Comparison of ENCODE assay signal across 35 mouse cellular contexts in genomic region chr2:84935065-84935464, GRCm38 (mm10). TPM values are rescaled to one million over a fixed set of nuclear protein-coding genes. Genes with fewer than 3 reads are reported as not detected.
DNase-seq lines count a peak whose midpoint lies in the region; ATAC-seq and TF ChIP-seq lines count a peak whose summit lies in the region.
"Had no signal": no experiment of that assay in that cellular context is flagged by ENCODE, and none has a peak within 500 bp of the region (broad histone marks: within the 10 kb centered on the region; RNA-seq: fewer than 3 reads in every experiment).

No protein-coding gene starts in this region.

- peak overlapping the region; percentile 47; the same call in 1 of the 2 replicates for H3K27ac ChIP-seq in heart, adult 2 months
- no peak overlapping the region for H3K27ac ChIP-seq in heart, embryonic 10.5 days
- peak overlapping the region; percentile 75 for H3K27ac ChIP-seq in liver, embryonic 13.5 days
- H3K27ac ChIP-seq in liver, postnatal 0 days (ENCODE audit: low read depth), result no peak overlapping the region
- peak overlapping the region; percentile 46; the same call in 1 of the 2 replicates for H3K27ac ChIP-seq in liver, embryonic 16.5 days (ENCODE audit: low read length)
- H3K27ac ChIP-seq: intestine, embryonic 15.5 days; kidney, postnatal 0 days; stomach, postnatal 0 days had no signal

- intact Hi-C loops in heart, adult 2 months (cut with DNase I), result no loop called here

- H3K4me2 ChIP-seq in liver, embryonic 13.5 days, result peak overlapping the region; percentile 43
- H3K4me2 ChIP-seq in liver, postnatal 0 days (ENCODE audit: low read depth, low read length), result no peak overlapping the region
- H3K4me2 ChIP-seq in liver, embryonic 16.5 days (ENCODE audit: low read depth, low read length), result peak overlapping the region; percentile 15; the same call in 1 of the 2 replicates
- H3K4me2 ChIP-seq: heart, embryonic 11.5 days; intestine, embryonic 15.5 days; lung, embryonic 14.5 days had no signal

- ATAC-seq in liver, embryonic 13.5 days (ENCODE audit: low read depth), result no peak
- ATAC-seq in liver, postnatal 0 days, result no peak
- ATAC-seq in liver, embryonic 16.5 days (ENCODE audit: low read depth), result no peak
- ATAC-seq: CD4-positive, CD25-positive, alpha-beta regulatory T cell, adult 4 months; forebrain, postnatal 0 days; intestine, embryonic 15.5 days had no signal

- no peak for TF ChIP-seq EP300 in heart, adult 2 months (IDR thresholded peaks at IDR 0.05; ENCODE audit: insufficient read depth, low read depth, low read length)
- TF ChIP-seq EP300 in liver, postnatal 0 days (IDR thresholded peaks at IDR 0.05; ENCODE audit: low read depth), result no peak

- H3K9me3 ChIP-seq in heart, embryonic 10.5 days, result no peaks in the 10 kb centered on the region
- H3K9me3 ChIP-seq in liver, embryonic 13.5 days (replicated peaks), result no peaks in the 10 kb centered on the region
- H3K9me3 ChIP-seq in liver, postnatal 0 days (ENCODE audit: low read length), result no peaks in the 10 kb centered on the region
- no peaks in the 10 kb centered on the region for H3K9me3 ChIP-seq in liver, embryonic 16.5 days (replicated peaks; ENCODE audit: control insufficient read depth, low read length)
- H3K9me3 ChIP-seq: intestine, embryonic 15.5 days had no signal

- H3K4me3 ChIP-seq in heart, adult 2 months, result no peak overlapping the region
- no peak overlapping the region for H3K4me3 ChIP-seq in heart, embryonic 10.5 days
- H3K4me3 ChIP-seq in liver, embryonic 13.5 days (replicated peaks), result no peak overlapping the region
- no peak overlapping the region for H3K4me3 ChIP-seq in liver, postnatal 0 days (ENCODE audit: low read depth, low read length)
- no peak overlapping the region for H3K4me3 ChIP-seq in liver, embryonic 16.5 days (ENCODE audit: low read depth, low read length)
- H3K4me3 ChIP-seq: intestine, embryonic 15.5 days had no signal

- TF ChIP-seq CTCF in heart, adult 2 months (IDR thresholded peaks at IDR 0.05), result no peak
- TF ChIP-seq CTCF in liver, postnatal 0 days (IDR thresholded peaks at IDR 0.05; ENCODE audit: low read depth), result no peak
- no peak for TF ChIP-seq CTCF in brain, embryonic 14.5 days (IDR thresholded peaks at IDR 0.05; ENCODE audit: borderline replicate concordance, extremely low read depth, insufficient read depth, insufficient read length)

- no peak for DNase-seq in heart, adult 2 months
- no peak for DNase-seq in heart, embryonic 10.5 days (ENCODE audit: low spot score)
- no peak for DNase-seq in liver, embryonic 13.5 days
- no peak for DNase-seq in liver, postnatal 0 days
- peak; percentile 68 for DNase-seq in brain, embryonic 14.5 days (ENCODE audit: low read depth)
- no peak for DNase-seq in frontal cortex, postnatal 25 days (ENCODE audit: low spot score in 2 of 2)
- DNase-seq: adrenal gland, postnatal 25 days; cerebellum, adult 18-20 months; cerebellum, postnatal 14 days; forebrain, postnatal 0 days; gastrocnemius, postnatal 10 days; heart, postnatal 4 days; kidney, postnatal 4 days; layer of hippocampus, postnatal 36 days; left cerebral cortex, postnatal 4 days; lung, embryonic 14.5 days; lung, postnatal 14 days; right cerebral cortex, postnatal 4 days; thymus, adult 18-20 months; thymus, postnatal 25 days had no signal

- peaks cover 7% of the 10 kb centered on the region for H3K4me1 ChIP-seq in heart, adult 2 months (ENCODE audit: control insufficient read depth, insufficient read depth, low read length)
- H3K4me1 ChIP-seq in heart, embryonic 10.5 days, result peaks cover 18% of the 10 kb centered on the region
- H3K4me1 ChIP-seq in liver, embryonic 13.5 days (replicated peaks), result peaks cover 36% of the 10 kb centered on the region
- peaks cover 21% of the 10 kb centered on the region for H3K4me1 ChIP-seq in liver, postnatal 0 days (ENCODE audit: insufficient read depth)
- H3K4me1 ChIP-seq in liver, embryonic 16.5 days (ENCODE audit: control insufficient read depth, low read depth, low read length), result peaks cover 17% of the 10 kb centered on the region

- peaks cover 11% of the 10 kb centered on the region for H3K36me3 ChIP-seq in heart, adult 2 months (ENCODE audit: control insufficient read depth, insufficient read depth, low read length)
- peaks cover 2% of the 10 kb centered on the region; the same call in 1 of the 2 replicates for H3K36me3 ChIP-seq in heart, embryonic 10.5 days
- peaks cover 14% of the 10 kb centered on the region for H3K36me3 ChIP-seq in liver, embryonic 13.5 days
- H3K36me3 ChIP-seq in liver, postnatal 0 days (replicated peaks; ENCODE audit: insufficient read depth, low read length), result peaks cover 6% of the 10 kb centered on the region
- H3K36me3 ChIP-seq in liver, embryonic 16.5 days (ENCODE audit: control insufficient read depth, insufficient read depth), result peaks cover 8% of the 10 kb centered on the region
- H3K36me3 ChIP-seq: intestine, embryonic 15.5 days had no signal

- 86% methylated on average over 5 of the region's 5 CpGs for WGBS in heart, adult 2 months
- 78% methylated on average over 5 of the region's 5 CpGs for WGBS in heart, embryonic 10.5 days
- WGBS in liver, embryonic 13.5 days (ENCODE audit: insufficient replicate concordance), result 83% methylated on average over 5 of the region's 5 CpGs
- WGBS in liver, postnatal 0 days (ENCODE audit: insufficient replicate concordance), result 87% methylated on average over 5 of the region's 5 CpGs
- 80% methylated on average over 5 of the region's 5 CpGs for WGBS in liver, embryonic 16.5 days (ENCODE audit: insufficient replicate concordance)

- H3K79me2 ChIP-seq in heart, adult 2 months (replicated peaks; ENCODE audit: control insufficient read depth, insufficient read depth, low read length), result no peaks in the 10 kb centered on the region; the same call in 1 of the 2 replicates

- no peak overlapping the region for H3K9ac ChIP-seq in heart, adult 2 months (ENCODE audit: low read depth, low read length)
- H3K9ac ChIP-seq in liver, embryonic 13.5 days, result peak overlapping the region; percentile 36; the same call in 1 of the 2 replicates
- no peak overlapping the region for H3K9ac ChIP-seq in liver, postnatal 0 days (replicated peaks)
- H3K9ac ChIP-seq in liver, embryonic 16.5 days (ENCODE audit: low read depth, low read length), result no peak overlapping the region
- H3K9ac ChIP-seq: forebrain, postnatal 0 days; intestine, embryonic 15.5 days; lung, embryonic 14.5 days had no signal

- no peaks in the 10 kb centered on the region for H3K27me3 ChIP-seq in heart, adult 2 months (ENCODE audit: control insufficient read depth, insufficient read depth, low read length)
- H3K27me3 ChIP-seq in heart, embryonic 10.5 days (ENCODE audit: insufficient read depth, poor library complexity, severe bottlenecking), result no peaks in the 10 kb centered on the region
- H3K27me3 ChIP-seq in liver, embryonic 13.5 days, result peaks cover 7% of the 10 kb centered on the region
- no peaks in the 10 kb centered on the region for H3K27me3 ChIP-seq in liver, postnatal 0 days (ENCODE audit: insufficient read depth, low read length)
- no peaks in the 10 kb centered on the region; the same call in 1 of the 2 replicates for H3K27me3 ChIP-seq in liver, embryonic 16.5 days (ENCODE audit: control insufficient read depth, insufficient read depth, low read depth, low read length)
- H3K27me3 ChIP-seq: intestine, embryonic 15.5 days had no signal

- no peak for TF ChIP-seq POLR2A in heart, adult 2 months (IDR thresholded peaks at IDR 0.05; ENCODE audit: insufficient read depth, low read depth, low read length)
- TF ChIP-seq POLR2A in brain, embryonic 14.5 days (IDR thresholded peaks at IDR 0.05; ENCODE audit: borderline replicate concordance, extremely low read depth, insufficient read depth, insufficient read length, poor library complexity, severe bottlenecking), result no peak

RNA-seq across cellular contexts. Expression of gene Slc43a3, which starts 1.3 kb away (rescaled TPM):
- 10 to 100 TPM; 62.6 to 79.1 TPM for total RNA-seq in heart, adult 2 months (2021)
- 101 and 141 TPM in 2 replicates for polyA plus RNA-seq in heart, adult 2 months (2012; rRNA removed)
- 48.4 and 50.9 TPM in 2 replicates for polyA plus RNA-seq in heart, embryonic 10.5 days (2016; fragmentation: Nextera tagmentation; extraction: Ambion mirVana)
- 120 and 129 TPM in 2 replicates for polyA plus RNA-seq in liver, embryonic 13.5 days (2015; fragmentation: Nextera tagmentation; extraction: Ambion mirVana)
- polyA plus RNA-seq in liver, postnatal 0 days (2015; fragmentation: Nextera tagmentation; extraction: Ambion mirVana), result 45.5 and 48.5 TPM in 2 replicates
- 10.1 and 10.6 TPM in 2 replicates for polyA plus RNA-seq in brain, embryonic 14.5 days (2012; rRNA removed)
- polyA plus RNA-seq in liver, embryonic 16.5 days (2015; fragmentation: Nextera tagmentation; extraction: Ambion mirVana), result 100 and 103 TPM in 2 replicates

RNA-seq across cellular contexts. Expression of gene Prg2, which starts 45.2 kb away (rescaled TPM):
- not detected for total RNA-seq in heart, adult 2 months (2021)
- polyA plus RNA-seq in heart, adult 2 months (2012; rRNA removed), result 0.14 and 0.44 TPM in 2 replicates
- polyA plus RNA-seq in heart, embryonic 10.5 days (2016; fragmentation: Nextera tagmentation; extraction: Ambion mirVana), result 0.64 TPM in 1 of 2 replicates, not detected in the other
- polyA plus RNA-seq in liver, embryonic 13.5 days (2015; fragmentation: Nextera tagmentation; extraction: Ambion mirVana), result 59.8 and 60.0 TPM in 2 replicates
- polyA plus RNA-seq in liver, postnatal 0 days (2015; fragmentation: Nextera tagmentation; extraction: Ambion mirVana), result 22.0 and 26.1 TPM in 2 replicates
- polyA plus RNA-seq in brain, embryonic 14.5 days (2012; rRNA removed), result 0.14 and 0.16 TPM in 2 replicates
- polyA plus RNA-seq in liver, embryonic 16.5 days (2015; fragmentation: Nextera tagmentation; extraction: Ambion mirVana), result 71.0 and 84.0 TPM in 2 replicates
- total RNA-seq: adrenal gland, adult 18-20 months; adrenal gland, postnatal 25 days; forebrain, postnatal 0 days; heart, postnatal 4 days; layer of hippocampus, postnatal 36 days; left cerebral cortex, postnatal 4 days had no signal
- polyA plus RNA-seq: CD4-positive, CD25-positive, alpha-beta regulatory T cell, adult 4 months; cortical plate, adult 2 months; embryonic facial prominence, embryonic 14.5 days; forebrain, postnatal 0 days; heart, postnatal 0 days; hindbrain, embryonic 16.5 days; kidney, postnatal 0 days; lung, embryonic 14.5 days; neural tube, embryonic 11.5 days had no signal

RNA-seq across cellular contexts. Expression of gene Rtn4rl2, which starts 48.6 kb away (rescaled TPM):
- 1 to 10 TPM; 3.6 to 3.8 TPM for total RNA-seq in heart, adult 2 months (2021)
- polyA plus RNA-seq in heart, adult 2 months (2012; rRNA removed), result 2.6 and 6.1 TPM in 2 replicates
- polyA plus RNA-seq in heart, embryonic 10.5 days (2016; fragmentation: Nextera tagmentation; extraction: Ambion mirVana), result 0.33 and 0.88 TPM in 2 replicates
- polyA plus RNA-seq in liver, embryonic 13.5 days (2015; fragmentation: Nextera tagmentation; extraction: Ambion mirVana), result not detected in 2 replicates
- 0.14 and 0.31 TPM in 2 replicates for polyA plus RNA-seq in liver, postnatal 0 days (2015; fragmentation: Nextera tagmentation; extraction: Ambion mirVana)
- polyA plus RNA-seq in brain, embryonic 14.5 days (2012; rRNA removed), result 18.3 and 32.2 TPM in 2 replicates
- not detected in 2 replicates for polyA plus RNA-seq in liver, embryonic 16.5 days (2015; fragmentation: Nextera tagmentation; extraction: Ambion mirVana)
- total RNA-seq: neutrophil, adult 5-6 weeks had no signal
- polyA plus RNA-seq: CD4-positive, CD25-positive, alpha-beta regulatory T cell, adult 4 months had no signal

RNA-seq across cellular contexts. Expression of gene Prg3, which starts 53.0 kb away (rescaled TPM):
- total RNA-seq in heart, adult 2 months (2021), result not detected
- polyA plus RNA-seq in heart, adult 2 months (2012; rRNA removed), result not detected in 2 replicates
- polyA plus RNA-seq in heart, embryonic 10.5 days (2016; fragmentation: Nextera tagmentation; extraction: Ambion mirVana), result 0.31 TPM in 1 of 2 replicates, not detected in the other
- polyA plus RNA-seq in liver, embryonic 13.5 days (2015; fragmentation: Nextera tagmentation; extraction: Ambion mirVana), result 6.3 and 6.5 TPM in 2 replicates
- polyA plus RNA-seq in liver, postnatal 0 days (2015; fragmentation: Nextera tagmentation; extraction: Ambion mirVana), result 4.0 and 5.1 TPM in 2 replicates
- not detected in 2 replicates for polyA plus RNA-seq in brain, embryonic 14.5 days (2012; rRNA removed)
- polyA plus RNA-seq in liver, embryonic 16.5 days (2015; fragmentation: Nextera tagmentation; extraction: Ambion mirVana), result 5.0 and 5.6 TPM in 2 replicates
- total RNA-seq: adrenal gland, adult 18-20 months; adrenal gland, postnatal 25 days; forebrain, postnatal 0 days; gastrocnemius, postnatal 10 days; heart, postnatal 4 days; layer of hippocampus, postnatal 36 days; left cerebral cortex, postnatal 4 days; neutrophil, adult 5-6 weeks had no signal
- polyA plus RNA-seq: CD4-positive, CD25-positive, alpha-beta regulatory T cell, adult 4 months; cortical plate, adult 2 months; embryonic facial prominence, embryonic 14.5 days; forebrain, postnatal 0 days; gonadal fat pad, adult 2 months; heart, postnatal 0 days; hindbrain, embryonic 16.5 days; intestine, embryonic 15.5 days; kidney, postnatal 0 days; limb, embryonic 14.5 days; lung, embryonic 14.5 days; neural tube, embryonic 11.5 days; stomach, postnatal 0 days had no signal

Comparison
In these comparisons a context has a peak if more than half of its experiments do, and no peak if none do; other contexts are left out.
1. H3K27ac ChIP-seq: peak in heart, adult 2 months (single experiment), liver, embryonic 13.5 days (single experiment) and liver, embryonic 16.5 days (single experiment); none in heart, embryonic 10.5 days (single experiment) and liver, postnatal 0 days (single experiment).
2. RNA of gene Prg2, which starts 45.2 kb away (polyA plus RNA-seq): 71.0 to 84.0 TPM in liver, embryonic 16.5 days, 59.8 to 60.0 TPM in liver, embryonic 13.5 days and 22.0 to 26.1 TPM in liver, postnatal 0 days; 0.64 TPM in heart, embryonic 10.5 days, 0.14 to 0.16 TPM in brain, embryonic 14.5 days and 0.14 to 0.44 TPM in heart, adult 2 months; every median in the first group is over 10 times any median in the second.